Mouse (Mus musculus) MEL (cell line): ENCODE results near the gene Gatc.

Experiments used
- BHLHE40 ChIP-seq: IDR thresholded peaks from 2 replicates; pipeline ENCODE4 v1.6.1; 2012; ENCODE audit warnings: low read depth, mild to moderate bottlenecking, inconsistent platforms, low read length, improper control_type of control experiment, borderline replicate concordance
- GATA1 ChIP-seq: IDR thresholded peaks from 2 replicates; pipeline ENCODE4 v1.6.1; 2011; ENCODE audit warnings: low read depth, low read length, improper control_type of control experiment
- NRF1 ChIP-seq: IDR thresholded peaks from 2 replicates; pipeline ENCODE4 v1.6.1; 2014; ENCODE audit warnings: low read depth, mild to moderate bottlenecking, inconsistent platforms, low read length, improper control_type of control experiment, moderate library complexity; ENCODE audit not compliant: poor library complexity, insufficient read depth, severe bottlenecking
- POLR2AphosphoS2 ChIP-seq: IDR thresholded peaks from 2 replicates; pipeline ENCODE4 v1.6.1; 2011; ENCODE audit warnings: low read length, improper control_type of control experiment

GRCm38 (mm10) chr5:115364782-115365181 is 23.8 kb upstream of the Gatc start:
- TF ChIP-seq BHLHE40 (no peak), NRF1 (no peak), POLR2AphosphoS2 (no peak), GATA1 (no peak)
